Mouse (Mus musculus) naive thymus-derived CD4-positive, alpha-beta T cell, adult 2 months (primary cell): ENCODE data around the gene Cyp2f2.

Experiments
- DNase-seq: peaks from one replicate; pipeline ENCODE4 v3.0.0-alpha.2; 2011; ENCODE audit warnings: low read depth

The Cyp2f2 gene

DNA sequence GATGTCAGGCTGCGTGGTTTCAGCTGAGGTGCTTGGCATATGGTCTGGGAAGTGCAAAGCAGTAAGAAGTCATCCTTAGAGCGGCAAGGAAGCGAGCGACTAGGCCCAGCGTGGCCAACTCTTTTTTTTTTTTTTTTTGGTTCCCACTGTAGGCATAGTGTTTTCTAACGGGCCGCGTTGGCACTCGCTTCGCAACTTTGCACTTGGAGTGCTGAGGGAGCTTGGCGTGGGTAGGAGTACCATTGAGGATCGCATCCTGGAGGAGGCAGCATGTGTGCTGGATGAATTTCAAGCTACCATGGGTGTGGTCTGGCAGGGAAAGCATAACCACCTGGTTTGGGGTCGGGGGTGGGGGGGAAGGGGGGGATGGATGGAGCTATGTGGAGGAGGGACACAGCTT is 36.3 kb downstream of the Cyp2f2 start:
- DNase-seq: no peak

GRCm38 (mm10) chr7:27158171-27158570 is 38.5 kb downstream of the Cyp2f2 start:
- DNase-seq: no peak

- DNase-seq: no peak
These were observed 39.5 kb downstream of the Cyp2f2 start for GRCm38 (mm10) chr7:27159256-27159655.

DNA sequence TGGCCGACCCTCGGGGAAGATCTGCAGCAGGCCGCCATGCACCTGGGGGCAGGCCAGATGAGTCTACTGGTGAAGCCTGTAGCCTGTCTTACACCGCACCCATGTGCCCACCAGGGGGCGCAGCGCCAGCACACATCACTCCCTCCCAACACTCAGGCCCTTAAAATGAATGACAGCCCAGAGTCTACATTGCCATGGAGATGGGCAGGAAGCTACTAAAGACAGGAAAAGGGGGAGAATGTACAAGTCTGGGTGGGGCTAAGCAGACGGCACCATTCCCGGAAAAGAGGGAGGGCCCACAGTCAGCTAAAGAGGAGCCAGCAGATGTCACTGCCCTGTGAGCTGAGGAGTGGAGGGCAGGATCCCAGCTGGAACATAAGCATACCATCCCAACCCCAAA is 40.2 kb downstream of the Cyp2f2 start:
- peak; percentile 92 for DNase-seq

- no peak for DNase-seq
These were observed 41.2 kb downstream of the Cyp2f2 start for GRCm38 (mm10) chr7:27160921-27161320.

- DNase-seq: no peak
These were observed 42.0 kb downstream of the Cyp2f2 start for GRCm38 (mm10) chr7:27161744-27162143.

GRCm38 (mm10) chr7:27162780-27163449 is 43.2 kb downstream of the Cyp2f2 start:
- DNase-seq: no peak

DNA sequence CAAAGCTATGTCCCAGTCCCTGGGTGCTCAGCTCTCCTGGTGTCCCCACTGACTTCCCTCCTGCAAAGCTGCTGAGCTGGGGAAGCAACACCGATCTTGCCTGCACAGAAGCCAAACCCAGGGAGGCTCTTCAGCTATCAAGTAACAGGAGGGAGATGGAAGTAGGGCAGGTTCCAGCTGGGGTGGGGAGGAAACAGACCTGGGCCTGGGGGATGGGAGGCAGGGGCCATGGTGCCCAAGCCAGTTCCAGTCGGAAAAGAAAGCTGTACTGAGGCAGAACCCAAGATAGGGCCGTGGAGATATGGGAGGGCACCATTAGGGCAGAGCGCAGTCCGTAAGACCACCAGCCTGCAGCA is 43.7 kb downstream of the Cyp2f2 start:
- DNase-seq: no peak

GRCm38 (mm10) chr7:27164112-27164947 is 44.6 kb downstream of the Cyp2f2 start:
- no peak for DNase-seq

DNA sequence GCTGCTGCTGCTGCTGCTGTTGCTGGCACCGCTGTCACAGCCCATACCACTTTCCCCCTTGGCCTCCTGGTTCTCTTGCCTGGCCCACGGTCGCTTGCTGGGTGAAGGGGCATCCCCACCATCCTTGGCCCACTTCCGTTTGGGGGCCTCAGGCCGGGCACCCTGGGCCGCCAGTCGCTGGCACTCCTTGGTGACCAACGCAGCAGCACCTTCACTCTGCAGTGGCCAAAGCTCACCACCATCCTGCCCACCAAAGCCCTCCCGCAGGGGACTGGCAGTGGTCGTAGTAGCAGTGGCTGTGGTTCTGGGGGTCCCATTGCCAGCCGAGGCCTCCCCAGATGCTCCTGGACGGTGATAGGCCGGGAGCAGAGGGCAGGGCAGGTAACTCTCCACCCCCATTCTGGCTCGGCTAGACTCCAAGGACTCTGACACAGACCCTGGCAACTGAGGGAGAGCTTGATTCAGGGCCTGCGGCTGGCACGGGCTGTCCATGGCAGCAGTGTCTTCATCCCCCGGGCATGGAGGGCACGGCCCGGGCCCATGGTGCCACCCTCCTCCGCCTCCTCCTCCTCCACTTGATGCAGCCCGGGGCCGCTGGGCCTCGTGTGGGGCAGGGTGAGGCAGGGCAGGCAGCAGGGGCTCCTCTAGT is 45.4 kb downstream of the Cyp2f2 start:
- DNase-seq: no peak

DNA sequence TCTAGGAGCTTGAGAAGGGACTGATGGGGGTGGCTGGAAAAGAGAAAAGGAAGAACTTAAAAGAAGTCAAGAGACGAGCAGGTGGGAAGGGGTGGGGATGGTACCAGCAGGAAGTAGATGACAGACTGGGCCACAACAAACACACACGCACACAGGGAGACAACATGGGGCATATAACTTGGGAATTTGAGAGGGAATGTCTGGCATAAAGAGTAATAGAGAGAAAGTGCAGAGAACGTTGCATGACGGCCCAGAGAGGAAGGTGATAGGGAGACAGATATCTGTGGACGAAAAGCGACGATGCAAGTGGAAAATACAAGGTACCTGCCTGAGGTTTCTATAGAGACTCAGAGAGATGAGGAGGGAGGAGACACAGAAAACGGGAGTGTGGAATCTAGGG is 46.0 kb downstream of the Cyp2f2 start:
- DNase-seq: no peak

- DNase-seq: no peak
These were observed 46.5 kb downstream of the Cyp2f2 start for GRCm38 (mm10) chr7:27166229-27166613.

DNA sequence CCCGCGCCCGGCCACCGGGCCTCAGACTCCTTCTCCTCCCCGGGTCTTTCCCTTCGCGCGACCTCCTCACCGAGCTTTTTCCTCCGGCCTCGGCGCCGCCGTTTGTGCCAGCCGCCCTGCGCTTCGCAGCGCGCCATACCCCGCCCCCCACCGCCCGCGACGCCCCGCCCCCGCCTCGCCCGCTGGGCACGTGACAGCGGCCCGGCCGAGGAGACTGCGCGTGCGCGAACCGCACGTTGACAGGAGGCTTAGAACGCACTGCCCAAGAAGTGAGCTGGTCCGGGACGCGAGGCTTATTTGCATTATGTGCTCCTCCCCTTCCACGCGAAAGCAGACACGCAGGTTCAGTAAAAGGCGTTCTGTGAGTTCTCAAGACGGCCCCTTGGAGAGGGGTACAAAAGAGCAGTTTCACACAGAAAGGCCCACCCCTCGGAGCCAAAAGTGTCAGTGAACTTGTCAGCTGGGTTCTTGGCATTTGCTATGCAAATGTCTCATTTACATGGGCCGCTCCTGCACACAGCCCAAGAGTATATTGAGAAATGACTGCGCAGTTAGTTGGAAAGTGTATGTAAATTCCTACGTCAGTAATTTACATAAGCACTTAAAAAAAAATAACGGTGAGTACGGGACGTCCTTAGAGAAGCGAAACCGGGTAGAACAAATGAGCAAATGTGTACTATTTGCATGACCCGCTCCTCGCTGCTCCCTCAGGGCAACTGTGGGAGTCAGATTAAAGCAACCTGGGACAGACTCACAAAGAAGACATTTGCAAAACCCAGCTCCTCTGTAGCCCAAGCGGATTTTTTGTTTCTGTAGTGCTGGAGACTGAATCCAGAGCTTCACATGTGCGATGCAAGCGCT is 47.1 kb downstream of the Cyp2f2 start, which contains the start of gene Egln2:
Egln2 (minus strand) TSS at position 189 of the 861 bp plus-strand sequence.
- peak; percentile 98 for DNase-seq

GRCm38 (mm10) chr7:27167475-27168094 is 47.9 kb downstream of the Cyp2f2 start:
- peak; percentile 35 for DNase-seq

- DNase-seq: no peak
These were observed 48.7 kb downstream of the Cyp2f2 start for GRCm38 (mm10) chr7:27168371-27168770.

- DNase-seq: no peak
These were observed 51.3 kb downstream of the Cyp2f2 start for GRCm38 (mm10) chr7:27170981-27171380.

- no peak for DNase-seq
These were observed 54.8 kb downstream of the Cyp2f2 start for GRCm38 (mm10) chr7:27174496-27174895.

DNA sequence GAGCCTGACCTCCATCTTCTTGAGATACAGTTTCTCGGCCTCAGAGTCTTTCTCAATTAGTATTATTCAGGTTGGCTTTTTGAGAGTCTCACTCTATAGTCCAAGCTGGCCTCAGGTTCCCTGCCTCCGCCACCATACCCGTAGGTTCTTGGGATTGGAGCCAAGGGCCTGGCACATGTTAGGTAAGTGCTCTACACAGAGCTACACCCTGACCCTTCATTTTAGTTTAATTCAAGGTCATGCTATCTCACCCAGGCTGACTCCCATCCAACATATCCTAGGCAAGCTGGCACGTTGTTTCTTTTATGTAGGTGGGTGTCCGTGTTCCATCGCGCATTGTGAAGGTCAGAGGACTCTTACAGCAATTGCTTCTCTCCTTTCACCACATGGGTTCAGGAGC is 55.2 kb downstream of the Cyp2f2 start:
- no peak for DNase-seq

- no peak for DNase-seq
These were observed 58.2 kb downstream of the Cyp2f2 start for GRCm38 (mm10) chr7:27177942-27178323.

DNA sequence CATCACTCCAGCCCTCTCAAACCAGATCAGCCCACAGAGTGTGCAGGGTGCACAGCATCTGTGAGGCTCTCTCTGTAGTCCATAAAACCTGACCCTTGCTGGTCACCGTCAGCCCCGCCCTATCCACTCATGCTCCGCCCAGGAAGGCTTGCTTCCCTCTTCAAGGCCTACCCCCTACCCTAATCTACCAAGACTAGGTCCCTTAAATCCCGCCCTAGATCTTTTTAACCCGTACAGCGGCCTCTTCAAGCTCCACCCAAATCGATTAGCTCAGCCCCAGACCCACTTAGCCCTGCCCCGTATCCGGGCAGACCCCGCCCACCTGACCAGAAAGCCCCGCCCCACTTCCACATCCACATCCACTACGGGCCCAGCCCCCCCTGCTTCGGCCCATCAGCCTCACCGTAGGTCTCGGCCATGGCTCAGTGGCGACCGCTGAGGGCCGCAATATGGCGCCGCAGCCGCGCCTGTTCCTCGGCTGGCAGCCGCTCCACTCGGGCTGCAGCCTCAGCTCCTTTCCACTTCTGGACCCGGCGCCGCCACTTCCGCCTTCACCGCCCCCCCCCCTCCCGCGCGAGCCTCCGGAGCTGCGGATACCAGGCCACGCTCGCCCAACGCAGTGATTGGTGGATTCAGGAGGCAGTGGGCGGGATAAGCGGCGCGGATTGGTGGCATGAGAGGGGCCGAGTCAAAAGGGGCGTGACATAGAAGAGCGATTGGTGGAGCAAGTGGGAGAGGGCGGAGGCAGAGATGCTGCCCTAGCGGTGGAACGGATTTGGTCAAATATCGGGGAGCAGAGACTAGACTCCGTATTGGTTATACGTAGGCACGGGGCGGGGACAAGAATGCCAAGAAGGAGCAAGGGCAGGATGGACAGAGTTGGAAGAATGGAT is 58.9 kb downstream of the Cyp2f2 start, which contains the start of gene Rab4b:
Rab4b (minus strand) TSS at position 573 of the 893 bp plus-strand sequence.
- DNase-seq: peak; percentile 100
